Mouse (Mus musculus) T-cell, adult 2 months (primary cell): Measurements from ENCODE around the gene Cdh16.
"Not testable (repeated sequence)": the region's sequence is repeated elsewhere in the genome, so short reads cannot be mapped to it uniquely, and the experiment has no call there.

Source experiments
- DNase-seq: peaks from one replicate; pipeline ENCODE4 v3.0.0; 2022; ENCODE audit warnings: low spot score

Cdh16 gene

GRCm38 (mm10) chr8:104624161-104624560 lies at the start of gene Cdh16:
Gene Cdh16, minus strand, starts transcription at chr8:104624396.
- DNase-seq: no peak

- no peak for DNase-seq
These were observed 31.4 kb upstream of the Cdh16 start for GRCm38 (mm10) chr8:104655614-104656013.

GRCm38 (mm10) chr8:104654984-104655383 lies 30.8 kb upstream of the Cdh16 start:
- DNase-seq: peak; percentile 86

GRCm38 (mm10) chr8:104644187-104644586 lies 20.0 kb upstream of the Cdh16 start:
- not testable (repeated sequence) for DNase-seq

GRCm38 (mm10) chr8:104642324-104642654 lies 18.1 kb upstream of the Cdh16 start:
- DNase-seq: no peak

- peak; percentile 76 for DNase-seq
These were observed 17.5 kb upstream of the Cdh16 start, which contains the start of gene Ciao2b for GRCm38 (mm10) chr8:104641426-104642323. Gene Ciao2b, minus strand, starts transcription at chr8:104641965.

GRCm38 (mm10) chr8:104640831-104641370 lies 16.7 kb upstream of the Cdh16 start:
- no peak for DNase-seq

GRCm38 (mm10) chr8:104640241-104640640 lies 16.0 kb upstream of the Cdh16 start:
- peak; percentile 0 for DNase-seq

GRCm38 (mm10) chr8:104638010-104638409 lies 13.8 kb upstream of the Cdh16 start:
- peak; percentile 0 for DNase-seq

- DNase-seq: peak; percentile 0
These were observed 11.0 kb upstream of the Cdh16 start for GRCm38 (mm10) chr8:104635004-104635710.

GRCm38 (mm10) chr8:104633156-104633744 lies 9.1 kb upstream of the Cdh16 start:
- DNase-seq: no peak

GRCm38 (mm10) chr8:104632486-104632885 lies 8.3 kb upstream of the Cdh16 start:
- peak; percentile 37 for DNase-seq

GRCm38 (mm10) chr8:104631975-104632374 lies 7.8 kb upstream of the Cdh16 start:
- peak; percentile 40 for DNase-seq

- peak; percentile 96 for DNase-seq
These were observed 6.9 kb upstream of the Cdh16 start, which contains the start of gene Rrad for GRCm38 (mm10) chr8:104630981-104631663. Gene Rrad, minus strand, starts transcription at chr8:104631327.

GRCm38 (mm10) chr8:104630574-104630973 lies 6.4 kb upstream of the Cdh16 start:
- DNase-seq: peak; percentile 42

GRCm38 (mm10) chr8:104630111-104630479 lies 5.9 kb upstream of the Cdh16 start:
- DNase-seq: no peak

GRCm38 (mm10) chr8:104629306-104630110 lies 5.3 kb upstream of the Cdh16 start:
- DNase-seq: no peak

- no peak for DNase-seq
These were observed 4.2 kb upstream of the Cdh16 start for GRCm38 (mm10) chr8:104628402-104628801.

GRCm38 (mm10) chr8:104627065-104627740 lies 3.0 kb upstream of the Cdh16 start:
- DNase-seq: no peak

- no peak for DNase-seq
These were observed 3.4 kb downstream of the Cdh16 start for GRCm38 (mm10) chr8:104620765-104621164.
